Mouse (Mus musculus): ENCODE measurements at regions not wholly inside any gene's neighbourhood (a gene's known extent, or its start where the extent isn't known, plus 50 kb on each side); places are given as distances from the start of the nearest gene placed in this dataset.

GRCm38 (mm10) chr2:45244491-45244890 lies 127.3 kb upstream of the Zeb2 start:
- DNase-seq (ENCODE audit: low read depth) = no peak

- DNase-seq (ENCODE audit: low read depth) = no peak
These were observed 122.5 kb upstream of the Zeb2 start for GRCm38 (mm10) chr2:45239501-45240292.

GRCm38 (mm10) chr2:45239001-45239400 lies 121.8 kb upstream of the Zeb2 start:
- DNase-seq (ENCODE audit: low read depth) = no peak

GRCm38 (mm10) chr2:45236168-45236700 lies 119.0 kb upstream of the Zeb2 start:
- DNase-seq (ENCODE audit: low read depth) = no peak

- no peak for DNase-seq (ENCODE audit: low read depth)
These were observed 117.0 kb upstream of the Zeb2 start for GRCm38 (mm10) chr2:45234148-45234547.

- DNase-seq (ENCODE audit: low read depth) = peak; percentile 41
These were observed 113.4 kb upstream of the Zeb2 start for GRCm38 (mm10) chr2:45230351-45231209.

- DNase-seq (ENCODE audit: low read depth) = no peak
These were observed 112.3 kb upstream of the Zeb2 start for GRCm38 (mm10) chr2:45229501-45229900.

- DNase-seq (ENCODE audit: low read depth) = no peak
These were observed 110.2 kb upstream of the Zeb2 start for GRCm38 (mm10) chr2:45227276-45227944.

GRCm38 (mm10) chr2:45226045-45226370 lies 108.8 kb upstream of the Zeb2 start:
- DNase-seq (ENCODE audit: low read depth) = no peak

- no peak for DNase-seq (ENCODE audit: low read depth)
These were observed 108.3 kb upstream of the Zeb2 start for GRCm38 (mm10) chr2:45225364-45226044.

GRCm38 (mm10) chr2:45222213-45222612 lies 105.0 kb upstream of the Zeb2 start:
- DNase-seq (ENCODE audit: low read depth) = no peak

GRCm38 (mm10) chr2:45219851-45220250 lies 102.7 kb upstream of the Zeb2 start:
- no peak for DNase-seq (ENCODE audit: low read depth)

GRCm38 (mm10) chr2:45212833-45213232 lies 95.6 kb upstream of the Zeb2 start:
- DNase-seq (ENCODE audit: low read depth) = no peak

- no peak for DNase-seq (ENCODE audit: low read depth)
These were observed 91.3 kb upstream of the Zeb2 start for GRCm38 (mm10) chr2:45208526-45208925.

- DNase-seq (ENCODE audit: low read depth) = no peak
These were observed 88.6 kb upstream of the Zeb2 start for GRCm38 (mm10) chr2:45205756-45206155.

GRCm38 (mm10) chr2:45205211-45205610 lies 88.0 kb upstream of the Zeb2 start:
- no peak for DNase-seq (ENCODE audit: low read depth)

- DNase-seq (ENCODE audit: low read depth) = no peak
These were observed 80.9 kb upstream of the Zeb2 start for GRCm38 (mm10) chr2:45197955-45198631.

GRCm38 (mm10) chr2:45197342-45197741 lies 80.1 kb upstream of the Zeb2 start:
- DNase-seq (ENCODE audit: low read depth) = no peak

GRCm38 (mm10) chr2:45196511-45196910 lies 79.3 kb upstream of the Zeb2 start:
- DNase-seq (ENCODE audit: low read depth) = no peak

- DNase-seq (ENCODE audit: low read depth) = no peak
These were observed 77.1 kb upstream of the Zeb2 start for GRCm38 (mm10) chr2:45194335-45194734.

GRCm38 (mm10) chr2:45185621-45185999 lies 68.4 kb upstream of the Zeb2 start:
- no peak for DNase-seq (ENCODE audit: low read depth)
